Mouse (Mus musculus): ENCODE results near the gene Ncapd2. TPM values are rescaled to one million over a fixed set of nuclear protein-coding genes. Genes with fewer than 3 reads are reported as not detected.
"Not testable (repeated sequence)": the region's sequence is repeated elsewhere in the genome, so short reads cannot be mapped to it uniquely, and the experiment has no call there.

Ncapd2 gene
- polyA plus RNA-seq, 1 experiment: 84.6 TPM

DNA sequence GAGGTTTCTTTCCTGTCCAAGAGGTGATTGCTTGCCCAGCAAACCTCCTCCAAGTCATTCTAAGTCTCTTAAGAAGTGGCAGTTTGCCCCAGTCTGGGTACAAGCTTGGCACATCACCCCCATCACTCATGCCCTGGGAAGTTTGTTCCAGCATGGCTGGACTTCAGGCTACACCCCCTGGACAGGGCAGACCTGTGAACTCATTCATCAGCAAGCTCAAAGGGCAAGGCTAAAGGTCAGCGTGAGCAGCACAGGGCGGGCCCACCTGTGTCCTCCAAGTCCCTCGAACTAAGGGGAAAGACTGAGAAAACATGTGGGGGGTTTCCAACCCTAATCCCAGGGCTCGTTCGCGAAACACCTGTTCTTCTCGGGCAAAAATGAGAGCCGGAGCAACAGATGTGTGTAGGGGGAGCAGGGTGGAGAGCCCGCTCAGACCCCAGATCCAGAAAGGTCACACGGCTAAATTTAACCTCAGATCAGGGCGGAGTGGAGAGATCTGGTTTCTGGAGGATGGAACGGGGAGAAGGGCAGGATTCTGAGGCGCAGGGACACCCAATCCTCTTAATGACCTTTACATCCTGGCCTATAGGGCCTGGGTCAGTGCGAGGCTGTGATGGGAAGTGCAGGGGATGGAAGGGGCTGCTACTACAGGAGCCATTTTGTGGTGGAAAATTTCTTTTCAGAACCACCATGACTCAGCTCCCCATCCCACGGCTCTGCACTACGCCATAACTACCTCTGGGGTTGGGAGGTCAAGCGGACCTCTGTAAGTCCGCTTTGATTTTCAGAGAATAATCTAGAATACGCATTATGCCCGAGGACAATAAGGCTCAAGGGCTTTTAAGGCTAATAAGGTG is 27.5 kb downstream of the Ncapd2 start:
- WGBS: 15% methylated on average over 20 of the region's 20 CpGs
- peaks cover 23% of the 10 kb centered on the region for H3K36me3 ChIP-seq (ENCODE audit: control insufficient read depth, insufficient read depth, low read length)

DNA sequence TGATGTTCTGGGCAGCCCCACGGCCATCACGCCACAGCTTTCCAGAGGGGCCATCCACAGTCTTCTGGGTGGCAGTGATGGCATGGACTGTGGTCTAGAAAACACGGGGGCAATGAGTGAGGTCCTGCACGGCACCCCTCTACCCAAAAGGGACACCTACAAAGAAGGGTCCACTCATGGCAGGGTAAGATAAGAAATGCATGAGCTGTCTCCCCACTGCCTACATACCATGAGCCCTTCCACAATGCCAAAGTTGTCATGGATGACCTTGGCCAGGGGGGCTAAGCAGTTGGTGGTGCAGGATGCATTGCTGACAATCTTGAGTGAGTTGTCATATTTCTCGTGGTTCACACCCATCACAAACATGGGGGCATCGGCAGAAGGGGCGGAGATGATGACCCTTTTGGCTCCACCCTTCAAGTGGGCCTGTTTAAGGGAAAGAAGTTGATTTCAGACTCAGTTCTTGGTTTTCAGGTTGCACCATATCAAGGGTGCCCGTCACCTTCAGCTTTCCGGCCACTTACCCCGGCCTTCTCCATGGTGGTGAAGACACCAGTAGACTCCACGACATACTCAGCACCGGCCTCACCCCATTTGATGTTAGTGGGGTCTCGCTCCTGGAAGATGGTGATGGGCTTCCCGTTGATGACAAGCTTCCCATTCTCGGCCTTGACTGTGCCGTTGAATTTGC is 28.7 kb downstream of the Ncapd2 start:
- not testable (repeated sequence) for H3K27me3 ChIP-seq (ENCODE audit: control insufficient read depth, insufficient read depth, low read length); H3K27ac ChIP-seq (ENCODE audit: insufficient read depth, low read length); H3K4me3 ChIP-seq (ENCODE audit: extremely low read depth, insufficient read depth, insufficient read length); DNase-seq (ENCODE audit: low read depth in 1 of 2, low spot score in 2 of 2); H3K4me1 ChIP-seq (ENCODE audit: control insufficient read depth, insufficient read depth, insufficient read length)
- peaks cover 26% of the 10 kb centered on the region for H3K36me3 ChIP-seq (ENCODE audit: control insufficient read depth, insufficient read depth, low read length)
- 77% methylated on average over 13 of the region's 16 CpGs for WGBS

More for the DNA sequence above, 27.5 kb downstream of the Ncapd2 start:
- no peak for DNase-seq (ENCODE audit: low read depth in 1 of 2, low spot score in 2 of 2)
- Histone ChIP-seq H3K4me3 (ENCODE audit: extremely low read depth, insufficient read depth, insufficient read length) (peak overlapping the region; percentile 87), H3K4me1 (ENCODE audit: control insufficient read depth, insufficient read depth, insufficient read length) (peaks cover 10% of the 10 kb centered on the region; the same call in 1 of the 2 replicates), H3K27ac (ENCODE audit: insufficient read depth, low read length) (peak overlapping the region; percentile 67), H3K27me3 (ENCODE audit: control insufficient read depth, insufficient read depth, low read length) (no peaks in the 10 kb centered on the region)
- no peak for TF ChIP-seq POLR2A (IDR thresholded peaks at IDR 0.05; ENCODE audit: low read depth, low read length)
- TF ChIP-seq CTCF (IDR thresholded peaks at IDR 0.05; ENCODE audit: extremely low read depth, insufficient read depth, insufficient read length, insufficient replicate concordance): no peak

DNA sequence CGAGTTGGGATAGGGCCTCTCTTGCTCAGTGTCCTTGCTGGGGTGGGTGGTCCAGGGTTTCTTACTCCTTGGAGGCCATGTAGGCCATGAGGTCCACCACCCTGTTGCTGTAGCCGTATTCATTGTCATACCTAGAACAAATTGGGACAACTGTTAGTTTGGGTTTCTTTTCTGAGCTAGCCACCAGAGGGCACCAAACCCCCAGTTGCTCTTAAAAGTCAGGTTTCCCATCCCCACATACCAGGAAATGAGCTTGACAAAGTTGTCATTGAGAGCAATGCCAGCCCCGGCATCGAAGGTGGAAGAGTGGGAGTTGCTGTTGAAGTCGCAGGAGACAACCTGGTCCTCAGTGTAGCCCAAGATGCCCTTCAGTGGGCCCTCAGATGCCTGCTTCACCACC is 29.5 kb downstream of the Ncapd2 start:
- peak; percentile 33; the same call in 1 of the 2 replicates for TF ChIP-seq CTCF (IDR thresholded peaks at IDR 0.05; ENCODE audit: extremely low read depth, insufficient read depth, insufficient read length, insufficient replicate concordance)
- 19% methylated on average over 4 of the region's 5 CpGs for WGBS
- not testable (repeated sequence) for H3K27ac ChIP-seq (ENCODE audit: insufficient read depth, low read length); H3K4me1 ChIP-seq (ENCODE audit: control insufficient read depth, insufficient read depth, insufficient read length); H3K27me3 ChIP-seq (ENCODE audit: control insufficient read depth, insufficient read depth, low read length); H3K4me3 ChIP-seq (ENCODE audit: extremely low read depth, insufficient read depth, insufficient read length)
- peaks cover 31% of the 10 kb centered on the region for H3K36me3 ChIP-seq (ENCODE audit: control insufficient read depth, insufficient read depth, low read length)
- peak; percentile 61 to 69 for DNase-seq (ENCODE audit: low read depth in 1 of 2, low spot score in 2 of 2)

DNA sequence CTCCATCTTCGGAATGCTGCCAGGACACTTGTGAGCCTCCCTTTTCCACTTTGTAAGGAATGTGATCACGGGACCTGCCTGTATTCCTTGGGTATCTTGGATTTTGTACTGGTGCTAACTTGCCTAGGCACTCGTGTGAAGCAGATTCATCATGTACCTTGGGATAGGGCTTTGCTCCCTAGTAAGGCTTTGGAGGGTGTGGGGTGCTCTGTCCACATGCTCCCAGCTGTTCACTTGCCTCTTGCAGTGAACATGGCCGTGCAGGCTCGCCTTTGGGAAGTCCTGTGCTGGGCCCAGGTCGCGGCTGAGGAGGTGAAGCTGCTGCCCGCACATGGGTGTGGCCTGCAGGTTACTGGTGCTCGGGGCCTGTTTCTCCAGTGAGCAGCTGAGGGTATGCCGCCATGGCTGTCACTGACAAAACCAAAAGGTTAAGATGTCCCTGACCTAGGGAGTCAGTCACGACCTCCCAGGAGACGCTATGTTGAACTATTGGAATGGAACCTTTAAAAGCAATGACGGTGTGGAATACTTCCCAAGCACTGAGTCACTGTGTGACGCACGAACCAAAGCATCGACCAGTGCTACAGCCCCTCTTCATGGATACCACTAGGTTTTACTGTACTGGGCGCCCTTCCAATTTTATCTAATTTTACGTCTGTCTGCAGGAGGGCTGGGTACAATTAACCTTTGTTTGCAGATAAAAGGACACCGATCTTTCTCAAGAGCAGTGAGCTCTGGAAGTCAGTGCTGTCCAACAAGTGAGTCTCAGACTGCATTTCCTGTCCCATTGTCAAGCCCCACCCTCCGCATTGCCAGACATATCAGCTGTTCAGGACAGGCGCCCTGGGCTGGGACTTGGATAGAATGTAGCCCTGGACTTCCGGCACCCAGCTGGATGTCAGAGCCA is 30.4 kb downstream of the Ncapd2 start:
- Histone ChIP-seq H3K4me1 (ENCODE audit: control insufficient read depth, insufficient read depth, insufficient read length) (peaks cover 10% of the 10 kb centered on the region; the same call in 1 of the 2 replicates), H3K27me3 (ENCODE audit: control insufficient read depth, insufficient read depth, low read length) (no peaks in the 10 kb centered on the region), H3K27ac (ENCODE audit: insufficient read depth, low read length) (peak overlapping the region; percentile 22; the same call in 1 of the 2 replicates), H3K36me3 (ENCODE audit: control insufficient read depth, insufficient read depth, low read length) (peaks cover 31% of the 10 kb centered on the region), H3K4me3 (ENCODE audit: extremely low read depth, insufficient read depth, insufficient read length) (no peak overlapping the region)
- no peak for TF ChIP-seq POLR2A (IDR thresholded peaks at IDR 0.05; ENCODE audit: low read depth, low read length)
- no peak for TF ChIP-seq CTCF (IDR thresholded peaks at IDR 0.05; ENCODE audit: extremely low read depth, insufficient read depth, insufficient read length, insufficient replicate concordance)
- WGBS: 79% methylated on average over 22 of the region's 22 CpGs
- DNase-seq (ENCODE audit: low read depth in 1 of 2, low spot score in 2 of 2): no peak

DNA sequence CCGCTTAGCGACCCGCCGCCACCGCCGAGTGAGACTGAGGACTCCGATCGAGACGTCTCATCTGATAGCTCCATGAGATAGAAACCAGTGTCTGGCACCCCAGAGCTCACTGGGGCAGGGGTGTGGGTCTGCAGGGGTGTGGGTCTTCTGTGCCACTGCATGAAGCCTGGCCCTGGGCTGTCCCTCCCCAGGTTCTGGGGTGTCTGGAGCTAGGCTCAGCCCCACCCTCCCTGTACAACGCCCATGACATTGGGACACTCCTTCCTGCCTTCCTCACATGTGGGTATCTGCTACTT is 31.0 kb downstream of the Ncapd2 start:
- Histone ChIP-seq H3K36me3 (ENCODE audit: control insufficient read depth, insufficient read depth, low read length) (peaks cover 31% of the 10 kb centered on the region), H3K4me3 (ENCODE audit: extremely low read depth, insufficient read depth, insufficient read length) (no peak overlapping the region), H3K27me3 (ENCODE audit: control insufficient read depth, insufficient read depth, low read length) (no peaks in the 10 kb centered on the region), H3K4me1 (ENCODE audit: control insufficient read depth, insufficient read depth, insufficient read length) (peaks cover 10% of the 10 kb centered on the region; the same call in 1 of the 2 replicates), H3K27ac (ENCODE audit: insufficient read depth, low read length) (no peak overlapping the region)
- WGBS: 76% methylated on average over 10 of the region's 10 CpGs
- no peak for DNase-seq (ENCODE audit: low read depth in 1 of 2, low spot score in 2 of 2)
- TF ChIP-seq POLR2A (IDR thresholded peaks at IDR 0.05; ENCODE audit: low read depth, low read length): no peak
- no peak for TF ChIP-seq CTCF (IDR thresholded peaks at IDR 0.05; ENCODE audit: extremely low read depth, insufficient read depth, insufficient read length, insufficient replicate concordance)

DNA sequence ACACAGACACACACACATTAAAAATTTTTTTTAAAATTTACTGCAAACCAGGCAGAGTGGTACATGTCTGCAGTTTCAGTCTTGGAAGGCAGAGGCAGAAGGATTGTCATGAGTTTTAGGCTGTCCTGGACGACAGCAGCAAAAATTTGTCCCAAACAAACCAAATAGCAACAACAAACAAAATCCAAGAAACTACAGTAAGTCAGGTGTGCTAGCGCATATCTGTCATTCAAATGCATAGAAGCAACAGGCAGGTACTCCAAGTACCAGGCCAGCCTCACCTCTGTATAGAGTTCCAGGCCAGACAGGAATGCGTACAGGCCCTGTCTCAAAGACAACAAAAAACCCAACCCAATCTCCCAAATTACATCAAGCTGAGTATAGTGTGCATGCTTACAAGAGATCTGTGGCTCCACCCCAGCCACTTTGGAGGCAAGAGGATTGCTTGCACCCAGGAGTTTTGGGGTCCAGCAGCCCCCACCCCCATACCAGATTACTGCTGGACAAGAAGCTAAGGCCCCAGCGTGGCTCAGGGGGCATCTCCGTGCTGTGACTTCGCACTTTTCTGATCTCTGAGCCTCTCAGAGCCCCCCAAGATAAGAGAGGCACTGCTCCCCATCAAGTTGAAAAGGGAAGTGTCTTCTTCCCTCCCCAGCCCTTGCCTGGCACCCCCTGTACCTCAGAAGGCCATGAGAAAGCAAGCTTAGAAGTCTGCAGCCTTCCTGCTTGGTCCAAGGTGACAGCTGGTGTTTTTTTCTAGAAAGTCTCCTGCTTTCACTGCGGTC is 31.5 kb downstream of the Ncapd2 start:
- no peak overlapping the region for H3K27ac ChIP-seq (ENCODE audit: insufficient read depth, low read length)

More for the DNA sequence above, 31.5 kb downstream of the Ncapd2 start:
- TF ChIP-seq POLR2A (IDR thresholded peaks at IDR 0.05; ENCODE audit: low read depth, low read length): no peak
- TF ChIP-seq CTCF (IDR thresholded peaks at IDR 0.05; ENCODE audit: extremely low read depth, insufficient read depth, insufficient read length, insufficient replicate concordance): no peak
- peaks cover 10% of the 10 kb centered on the region; the same call in 1 of the 2 replicates for H3K4me1 ChIP-seq (ENCODE audit: control insufficient read depth, insufficient read depth, insufficient read length)
- 88% methylated on average over 7 of the region's 7 CpGs for WGBS
- H3K36me3 ChIP-seq (ENCODE audit: control insufficient read depth, insufficient read depth, low read length): peaks cover 35% of the 10 kb centered on the region
- H3K4me3 ChIP-seq (ENCODE audit: extremely low read depth, insufficient read depth, insufficient read length): no peak overlapping the region
- DNase-seq (ENCODE audit: low read depth in 1 of 2, low spot score in 2 of 2): no peak
- H3K27me3 ChIP-seq (ENCODE audit: control insufficient read depth, insufficient read depth, low read length): no peaks in the 10 kb centered on the region

Measured in spleen, adult 2 months (tissue).